Mouse (Mus musculus) CH12.LX (cell line): ENCODE data around the gene Vac14. TPM values are rescaled to one million over a fixed set of nuclear protein-coding genes. Genes with fewer than 3 reads are reported as not detected.

Source experiments
- DNase-seq: peaks from one replicate; pipeline ENCODE4 v3.0.0-alpha.2; 2013; ENCODE audit errors: extremely low read depth
- H3K27ac ChIP-seq: 2 replicates; pipeline ENCODE4 v1.5.1; 2012; ENCODE audit warnings: low read depth, mild to moderate bottlenecking, control low read depth, moderate library complexity; ENCODE audit not compliant: insufficient read depth
- H3K27me3 ChIP-seq: replicated peaks from 2 replicates; pipeline ENCODE3; 2012; ENCODE audit warnings: inconsistent platforms
- H3K36me3 ChIP-seq, 2 experiments: replicated peaks in 1 of 2; 2 replicates each; pipeline versions ENCODE3 to v1.6.1; 2012; ENCODE audit warnings: inconsistent platforms in 1 of 2, low read length in 1 of 2, mild to moderate bottlenecking in 1 of 2, mixed read lengths in 1 of 2, moderate library complexity in 1 of 2; ENCODE audit not compliant: control insufficient read depth in 1 of 2, insufficient read depth in 1 of 2
- H3K4me1 ChIP-seq, 2 experiments: 2 replicates each; pipeline ENCODE4 v1.6.1; 2012; ENCODE audit warnings: inconsistent platforms in 1 of 2, moderate library complexity in 1 of 2; ENCODE audit not compliant: insufficient read depth in 2 of 2, control insufficient read depth in 1 of 2
- H3K4me2 ChIP-seq: 2 replicates; pipeline ENCODE4 v1.6.1; 2012; ENCODE audit warnings: low read depth, mild to moderate bottlenecking, control low read depth; ENCODE audit not compliant: poor library complexity, insufficient read depth, severe bottlenecking
- H3K4me3 ChIP-seq, 3 experiments: fragments of 150-350 bp in 1 of 3; sonication (generic) in 1 of 3; replicated peaks in 1 of 3; 2 replicates each; pipeline versions ENCODE3 to v1.5.1; 2011 to 2012; ENCODE audit warnings: low read depth in 2 of 3, low read length in 2 of 3, mild to moderate bottlenecking in 2 of 3, moderate library complexity in 2 of 3, control low read depth in 1 of 3, improper control_type of control experiment in 1 of 3, inconsistent platforms in 1 of 3, mixed read lengths in 1 of 3; ENCODE audit not compliant: poor library complexity in 1 of 3
- H3K79me2 ChIP-seq: replicated peaks from 2 replicates; pipeline ENCODE4 v1.6.1; 2012; ENCODE audit warnings: mild to moderate bottlenecking, moderate library complexity; ENCODE audit not compliant: control insufficient read depth, poor library complexity, insufficient read depth, severe bottlenecking; ENCODE audit errors: extremely low read depth
- H3K9ac ChIP-seq: 2 replicates; pipeline ENCODE4 v1.6.1; 2012; ENCODE audit warnings: low read depth, mild to moderate bottlenecking, control low read depth, moderate library complexity; ENCODE audit not compliant: insufficient read depth
- H3K9me3 ChIP-seq: replicated peaks from 2 replicates; pipeline ENCODE3; 2012; ENCODE audit warnings: low read length, inconsistent platforms, mixed read lengths
- BHLHE40 ChIP-seq: IDR thresholded peaks from 2 replicates; pipeline ENCODE4 v1.6.1; 2011; ENCODE audit warnings: mild to moderate bottlenecking, low read depth, low read length, improper control_type of control experiment
- CHD1 ChIP-seq: IDR thresholded peaks from 2 replicates; pipeline ENCODE4 v1.6.1; 2012; ENCODE audit warnings: low read depth, low read length, improper control_type of control experiment, inconsistent platforms
- CTCF ChIP-seq, 2 experiments: IDR thresholded peaks in 1 of 2; conservative IDR thresholded peaks in 1 of 2; 2 replicates each; pipeline ENCODE4 v1.5.1; 2011 to 2012; ENCODE audit warnings: low read depth in 2 of 2, low read length in 2 of 2, improper control_type of control experiment in 1 of 2, inconsistent platforms in 1 of 2, mild to moderate bottlenecking in 1 of 2, moderate library complexity in 1 of 2
- ELF1 ChIP-seq: IDR thresholded peaks from 2 replicates; pipeline ENCODE4 v1.6.1; 2014; ENCODE audit warnings: low read depth, mild to moderate bottlenecking, inconsistent platforms, low read length, improper control_type of control experiment
- ETS1 ChIP-seq: conservative IDR thresholded peaks from 2 replicates; pipeline ENCODE4 v1.6.1; 2012; ENCODE audit warnings: low read depth, mild to moderate bottlenecking, inconsistent platforms, low read length, improper control_type of control experiment, moderate library complexity
- IRF4 ChIP-seq: IDR thresholded peaks from 2 replicates; pipeline ENCODE4 v1.6.1; 2014; ENCODE audit warnings: low read depth, mild to moderate bottlenecking, inconsistent platforms, low read length, improper control_type of control experiment
- JUN ChIP-seq: IDR thresholded peaks from 2 replicates; pipeline ENCODE4 v1.6.1; 2011; ENCODE audit warnings: low read depth, mild to moderate bottlenecking, low read length, improper control_type of control experiment, moderate library complexity; ENCODE audit not compliant: insufficient read depth
- JUND ChIP-seq: conservative IDR thresholded peaks from 2 replicates; pipeline ENCODE4 v1.6.1; 2011; ENCODE audit warnings: low read depth, low read length, improper control_type of control experiment
- KAT2A ChIP-seq: IDR thresholded peaks from 2 replicates; pipeline ENCODE4 v1.6.1; 2012; ENCODE audit warnings: low read length, improper control_type of control experiment, inconsistent platforms; ENCODE audit not compliant: insufficient replicate concordance
- MXI1 ChIP-seq: IDR thresholded peaks from 2 replicates; pipeline ENCODE4 v1.6.1; 2011; ENCODE audit warnings: mild to moderate bottlenecking, low read depth, low read length, improper control_type of control experiment
- MYC ChIP-seq: IDR thresholded peaks from 2 replicates; pipeline ENCODE4 v1.6.1; 2011; ENCODE audit warnings: low read depth, mild to moderate bottlenecking, improper control_type of control experiment, low read length
- NELFE ChIP-seq: IDR thresholded peaks from 2 replicates; pipeline ENCODE4 v1.6.1; 2011; ENCODE audit warnings: low read depth, low read length, improper control_type of control experiment
- NRF1 ChIP-seq: IDR thresholded peaks from 2 replicates; pipeline ENCODE4 v1.6.1; 2014; ENCODE audit warnings: low read depth, mild to moderate bottlenecking, inconsistent platforms, low read length, improper control_type of control experiment, moderate library complexity
- POLR2A ChIP-seq: IDR thresholded peaks from 2 replicates; pipeline ENCODE4 v1.6.1; 2011; ENCODE audit warnings: low read depth, mild to moderate bottlenecking, improper control_type of control experiment, low read length
- RAD21 ChIP-seq: IDR thresholded peaks from 2 replicates; pipeline ENCODE4 v1.6.1; 2011; ENCODE audit warnings: low read depth, mild to moderate bottlenecking, low read length, improper control_type of control experiment, moderate library complexity
- RCOR1 ChIP-seq: conservative IDR thresholded peaks from 2 replicates; pipeline ENCODE4 v1.6.1; 2012; ENCODE audit warnings: low read depth, mild to moderate bottlenecking, inconsistent platforms, low read length, improper control_type of control experiment
- SIN3A ChIP-seq: IDR thresholded peaks from 2 replicates; pipeline ENCODE4 v1.6.1; 2012; ENCODE audit warnings: low read length, improper control_type of control experiment, inconsistent platforms
- TBP ChIP-seq: conservative IDR thresholded peaks from 2 replicates; pipeline ENCODE4 v1.6.1; 2011; ENCODE audit warnings: low read depth, low read length, improper control_type of control experiment
- UBTF ChIP-seq: IDR thresholded peaks from 2 replicates; pipeline ENCODE4 v1.6.1; 2012; ENCODE audit warnings: low read depth, mild to moderate bottlenecking, inconsistent platforms, low read length, improper control_type of control experiment, moderate library complexity
- USF1 ChIP-seq: IDR thresholded peaks from 2 replicates; pipeline ENCODE4 v1.6.1; 2014; ENCODE audit warnings: low read depth, mild to moderate bottlenecking, inconsistent platforms, low read length, improper control_type of control experiment
- ZC3H11A ChIP-seq: IDR thresholded peaks from 2 replicates; pipeline ENCODE4 v1.6.1; 2012; ENCODE audit warnings: low read depth, mild to moderate bottlenecking, inconsistent platforms, low read length, improper control_type of control experiment
- ZNF384 ChIP-seq: IDR thresholded peaks from 2 replicates; pipeline ENCODE4 v1.6.1; 2012; ENCODE audit warnings: low read depth, low read length, improper control_type of control experiment, inconsistent platforms
- dilution Hi-C: fragments of 300-500 bp; cut with MboI; formaldehyde crosslinking; loops from 2 replicates; pipeline ENCODE4 v1.14.3; 2020; ENCODE audit warnings: low sequenced_read_pairs; ENCODE audit not compliant: extremely low pct_unique_long_range_greater_than_20kb, extremely low pct_ligation_motif_present
- in situ Hi-C: fragments of 300-500 bp; cut with MboI; formaldehyde crosslinking; loops from 3 replicates; pipeline ENCODE4 v1.14.3; 2019; ENCODE audit warnings: low sequenced_read_pairs, low pct_ligation_motif_present, low pct_unique_long_range_greater_than_20kb, mixed read lengths
- polyA plus RNA-seq: library from polyadenylated mRNA; unstranded; fragments of >175 nt; gene quantifications from 2 replicates; pipeline ENCODE4 v1.2.1, GENCODE M21; 2012; ENCODE audit warnings: low read depth; ENCODE audit not compliant: insufficient read length
- total RNA-seq, 2 experiments: library from RNA; depleted of rRNA; stranded (reverse); fragments of 300-350 nt in 1 of 2; fragments of >200 nt in 1 of 2; gene quantifications; 2 replicates each; pipeline ENCODE4 v1.2.3; 2012 to 2014

Gene Vac14
- total and polyA plus RNA-seq, 3 experiments: 20.9 to 73.8 (median 28.2) TPM

GRCm38 (mm10) chr8:110704103-110704502 is 85.7 kb downstream of the Vac14 start:
- Histone ChIP-seq H3K27ac (no peak overlapping the region), H3K36me3 (peaks cover 21 to 89% of the 10 kb centered on the region in 2 experiments), H3K4me2 (no peak overlapping the region), H3K4me3 (peak overlapping the region in 1 of 3 experiments; percentile 12), H3K4me1 (peaks cover 3 to 48% of the 10 kb centered on the region in 2 experiments), H3K79me2 (no peaks in the 10 kb centered on the region), H3K27me3 (no peaks in the 10 kb centered on the region), H3K9ac (no peak overlapping the region), H3K9me3 (no peaks in the 10 kb centered on the region)
- no peak for DNase-seq
- dilution Hi-C loops: no loop called here
- in situ Hi-C loops: no loop called here
- no peak for TF ChIP-seq UBTF
- TF ChIP-seq NRF1: no peak
- no peak for TF ChIP-seq MXI1
- no peak for TF ChIP-seq RAD21
- no peak for TF ChIP-seq KAT2A
- no peak for TF ChIP-seq CHD1
- no peak for TF ChIP-seq IRF4
- no peak for TF ChIP-seq USF1
- no peak for TF ChIP-seq JUND
- TF ChIP-seq BHLHE40: no peak
- no peak for TF ChIP-seq ETS1
- TF ChIP-seq JUN: no peak

- Histone ChIP-seq H3K27ac (no peak overlapping the region), H3K27me3 (no peaks in the 10 kb centered on the region), H3K79me2 (no peaks in the 10 kb centered on the region), H3K4me1 (peaks cover 3 to 43% of the 10 kb centered on the region in 2 experiments), H3K9me3 (no peaks in the 10 kb centered on the region), H3K4me3 (no peak overlapping the region), H3K4me2 (no peak overlapping the region), H3K9ac (no peak overlapping the region), H3K36me3 (peaks cover 27 to 89% of the 10 kb centered on the region in 2 experiments)
- in situ Hi-C loops (no loop called here), dilution Hi-C loops (no loop called here)
- TF ChIP-seq NRF1 (no peak), RAD21 (no peak), JUN (no peak), ELF1 (no peak), NELFE (no peak), TBP (no peak), CTCF (conservative IDR thresholded peaks at IDR 0.05 in 1 of 2, IDR thresholded peaks at IDR 0.05 in 1 of 2; ENCODE audit: low read depth in 2 of 2, low read length in 2 of 2) (no peak), SIN3A (no peak), CHD1 (no peak), MYC (no peak), KAT2A (no peak), ZNF384 (no peak), ZC3H11A (no peak), RCOR1 (no peak), MXI1 (no peak), POLR2A (no peak)
- no peak for DNase-seq
These were observed 87.3 kb downstream of the Vac14 start for GRCm38 (mm10) chr8:110705391-110706287.
